Mouse (Mus musculus) c-Kit-negative CD71-positive TER-119-positive erythroid progenitor cells, embryonic 14.5 days (primary cell): ENCODE results near the gene Gm20604.

Experiments
- DNase-seq: peaks from one replicate; pipeline ENCODE4 v3.0.0-alpha.2; 2013; ENCODE audit warnings: low read depth, low spot score

The Gm20604 gene

GRCm38 (mm10) chr12:102758403-102758756 is at the start of gene Gm20604:
Gene Gm20604 (minus strand): TSS chr12:102758672.
- no peak for DNase-seq

- no peak for DNase-seq
Measured at GRCm38 (mm10) chr12:102799528-102799927, 41.1 kb upstream of the Gm20604 start.

- no peak for DNase-seq
Measured at GRCm38 (mm10) chr12:102787927-102788326, 29.5 kb upstream of the Gm20604 start.

GRCm38 (mm10) chr12:102785593-102785985 is 27.1 kb upstream of the Gm20604 start:
- DNase-seq = no peak

- DNase-seq = no peak
Measured at GRCm38 (mm10) chr12:102784899-102785592, 26.6 kb upstream of the Gm20604 start.

- DNase-seq = no peak
Measured at GRCm38 (mm10) chr12:102782841-102783240, 24.4 kb upstream of the Gm20604 start.

GRCm38 (mm10) chr12:102779452-102779851 is 21.0 kb upstream of the Gm20604 start:
- DNase-seq = no peak

GRCm38 (mm10) chr12:102778151-102778550 is 19.7 kb upstream of the Gm20604 start:
- DNase-seq = no peak

- no peak for DNase-seq
Measured at GRCm38 (mm10) chr12:102776035-102776434, 17.6 kb upstream of the Gm20604 start.

GRCm38 (mm10) chr12:102772676-102773075 is 14.2 kb upstream of the Gm20604 start:
- no peak for DNase-seq

- DNase-seq = no peak
Measured at GRCm38 (mm10) chr12:102771601-102772000, 13.1 kb upstream of the Gm20604 start.

GRCm38 (mm10) chr12:102769000-102769399 is 10.5 kb upstream of the Gm20604 start:
- DNase-seq = no peak

GRCm38 (mm10) chr12:102763696-102764095 is 5.2 kb upstream of the Gm20604 start:
- DNase-seq = no peak

- DNase-seq = no peak
Measured at GRCm38 (mm10) chr12:102761668-102762067, 3.2 kb upstream of the Gm20604 start.

- no peak for DNase-seq
Measured at GRCm38 (mm10) chr12:102758936-102759335, 464 bp upstream of the Gm20604 start.

GRCm38 (mm10) chr12:102757689-102758402 is 626 bp downstream of the Gm20604 start, which contains the start of the genes Gm28051, Gon7 and Ubr7:
Gene Gm28051 (minus strand): TSS chr12:102757765.
Gene Gon7 (minus strand): TSS chr12:102757803.
Gene Ubr7 (plus strand): TSS chr12:102757967.
- peak; percentile 96 for DNase-seq

GRCm38 (mm10) chr12:102757055-102757688 is 1.3 kb downstream of the Gm20604 start:
- DNase-seq = no peak

- peak; percentile 49 for DNase-seq
Measured at GRCm38 (mm10) chr12:102756304-102756703, 2.2 kb downstream of the Gm20604 start.

GRCm38 (mm10) chr12:102748256-102748655 is 10.2 kb downstream of the Gm20604 start:
- no peak for DNase-seq

- no peak for DNase-seq
Measured at GRCm38 (mm10) chr12:102744839-102745238, 13.6 kb downstream of the Gm20604 start.

GRCm38 (mm10) chr12:102743589-102744574 is 14.6 kb downstream of the Gm20604 start, which contains the start of the genes Moap1 and Tmem251:
Gene Moap1 (minus strand): TSS chr12:102743661.
Gene Tmem251 (plus strand): TSS chr12:102743762.
- peak; percentile 81 for DNase-seq
